Mouse (Mus musculus) megakaryocyte-erythroid progenitor cell, adult 5-6 weeks (primary cell): ENCODE data around the gene Smc6. TPM values are rescaled to one million over a fixed set of nuclear protein-coding genes. Genes with fewer than 3 reads are reported as not detected.

ENCODE experiments used
- total RNA-seq, 2 experiments: library from RNA; stranded (forward) in 1 of 2; stranded (reverse) in 1 of 2; fragments of 200-1000, 215-1000 nt in 1 of 2; fragments of >200 nt in 1 of 2; fragmentation: Nextera tagmentation in 1 of 2; gene quantifications; 2 replicates each; pipeline ENCODE4 v1.2.3; 2014 to 2017

Gene Smc6
- total RNA-seq, 2 experiments from 2014 or later: 85.4 to 108 TPM

Other genes starting within 250 kb of the Smc6 start
- gene Kcns3, start 114.8 kb upstream of the Smc6 start, total RNA-seq (2014; fragmentation: Nextera tagmentation): not detected in 2 replicates
- not detected in 2 replicates for gene Kcns3, start 114.8 kb upstream of the Smc6 start, total RNA-seq (2017)
- not detected in 2 replicates for gene Msgn1, start 56.9 kb upstream of the Smc6 start, total RNA-seq (2014; fragmentation: Nextera tagmentation)
- gene Msgn1, start 56.9 kb upstream of the Smc6 start, total RNA-seq (2017): not detected in 2 replicates
- 21.7 and 31.0 TPM in 2 replicates for gene Gen1, start 85 bp upstream of the Smc6 start, total RNA-seq (2014; fragmentation: Nextera tagmentation)
- 18.9 and 28.7 TPM in 2 replicates for gene Gen1, start 85 bp upstream of the Smc6 start, total RNA-seq (2017)
- not detected in 2 replicates for gene Vsnl1, start 170.7 kb downstream of the Smc6 start, total RNA-seq (2014; fragmentation: Nextera tagmentation)
- not detected in 2 replicates for gene Vsnl1, start 170.7 kb downstream of the Smc6 start, total RNA-seq (2017)
- not detected in 2 replicates for gene Rad51ap2, start 190.2 kb downstream of the Smc6 start, total RNA-seq (2014; fragmentation: Nextera tagmentation)
- not detected in 2 replicates for gene Rad51ap2, start 190.2 kb downstream of the Smc6 start, total RNA-seq (2017)